Mouse (Mus musculus): ENCODE results near the gene Ccdc124.

DNA sequence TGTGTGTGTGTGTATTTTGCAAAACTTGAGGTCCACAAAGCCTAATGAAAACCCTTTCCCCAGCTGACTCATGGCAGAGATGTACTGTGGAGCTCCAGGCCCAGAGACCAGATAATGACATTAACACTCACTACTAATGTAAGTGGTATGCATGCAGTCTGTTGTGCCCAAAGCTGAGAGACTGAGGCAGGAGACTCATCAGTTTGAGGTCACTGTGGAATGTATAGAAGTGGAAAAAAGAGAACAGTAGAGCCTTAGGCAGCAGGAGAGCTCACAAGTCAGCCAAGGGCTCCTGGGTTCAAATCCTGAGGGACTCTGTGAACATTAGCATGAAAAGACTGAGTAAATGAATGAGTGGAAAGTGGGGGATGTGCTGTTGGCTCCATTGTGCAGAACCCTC lies 29.8 kb upstream of the Ccdc124 start:
- TF ChIP-seq CTCF (IDR thresholded peaks at IDR 0.05; ENCODE audit: low read depth), result no peak
- no peak for TF ChIP-seq EP300 (optimal IDR thresholded peaks at IDR 0.05)

Data from stomach, postnatal 0 days (tissue).